Mouse (Mus musculus) adrenal gland, postnatal 14 days (tissue): Measurements from ENCODE around the gene Irf2bp1. TPM values are rescaled to one million over a fixed set of nuclear protein-coding genes. Genes with fewer than 3 reads are reported as not detected.

ENCODE experiments used
- DNase-seq: peaks from one replicate; pipeline ENCODE4 v3.0.0; 2021; ENCODE audit warnings: mixed read lengths
- total RNA-seq: library from RNA; stranded (reverse); gene quantifications from 2 replicates; pipeline ENCODE4 v1.2.3, GENCODE M21; 2021

Gene Irf2bp1
- total RNA-seq, 1 experiment from 2014 or later, result 38.6 TPM

GRCm38 (mm10) chr7:19028067-19028466, 24.2 kb downstream of the Irf2bp1 start:
- no peak for DNase-seq

GRCm38 (mm10) chr7:19029084-19029653, 25.3 kb downstream of the Irf2bp1 start:
- DNase-seq, result peak; percentile 68

GRCm38 (mm10) chr7:19031641-19032040, 27.8 kb downstream of the Irf2bp1 start:
- DNase-seq, result no peak

- DNase-seq, result peak; percentile 51
Observed at GRCm38 (mm10) chr7:19044616-19045015, 40.8 kb downstream of the Irf2bp1 start.

- DNase-seq, result peak; percentile 88
Observed at GRCm38 (mm10) chr7:19046286-19047069, 42.6 kb downstream of the Irf2bp1 start.

GRCm38 (mm10) chr7:19048006-19048527, 44.2 kb downstream of the Irf2bp1 start:
- DNase-seq, result no peak

- DNase-seq, result no peak
Observed at GRCm38 (mm10) chr7:19049252-19049651, 45.4 kb downstream of the Irf2bp1 start.

GRCm38 (mm10) chr7:19050172-19050571, 46.3 kb downstream of the Irf2bp1 start:
- DNase-seq, result no peak

GRCm38 (mm10) chr7:19051161-19051560, 47.3 kb downstream of the Irf2bp1 start:
- DNase-seq, result no peak

- no peak for DNase-seq
Observed at GRCm38 (mm10) chr7:19052345-19053135, 48.7 kb downstream of the Irf2bp1 start.

- DNase-seq, result no peak
Observed at GRCm38 (mm10) chr7:19053136-19053532, 49.3 kb downstream of the Irf2bp1 start.

- peak; percentile 65 for DNase-seq
Observed at GRCm38 (mm10) chr7:19054047-19054776, 50.4 kb downstream of the Irf2bp1 start, which contains the start of gene Rsph6a. Gene Rsph6a, plus strand, starts transcription at chr7:19054690.

GRCm38 (mm10) chr7:19054777-19055076, 50.9 kb downstream of the Irf2bp1 start:
- DNase-seq, result no peak

- no peak for DNase-seq
Observed at GRCm38 (mm10) chr7:19055108-19055507, 51.3 kb downstream of the Irf2bp1 start.

Other genes starting within 250 kb of the Irf2bp1 start
- gene Psg19, start 205.5 kb upstream of the Irf2bp1 start, total RNA-seq, result not detected in 2 replicates
- not detected in 2 replicates for gene Psg17, start 182.4 kb upstream of the Irf2bp1 start, total RNA-seq
- gene Mill2, start 164.1 kb upstream of the Irf2bp1 start, total RNA-seq, result 5.1 and 6.3 TPM in 2 replicates
- gene Pglyrp1, start 132.7 kb upstream of the Irf2bp1 start, total RNA-seq, result 2.3 and 4.5 TPM in 2 replicates
- gene Ccdc61, start 93.6 kb upstream of the Irf2bp1 start, total RNA-seq, result 12.2 and 12.9 TPM in 2 replicates
- 7.2 and 8.0 TPM in 2 replicates for gene Nova2, start 78.2 kb upstream of the Irf2bp1 start, total RNA-seq
- not detected in 2 replicates for gene Nanos2, start 16.6 kb upstream of the Irf2bp1 start, total RNA-seq
- gene Mypop, start 12.8 kb upstream of the Irf2bp1 start, total RNA-seq, result 7.1 and 8.2 TPM in 2 replicates
- gene Foxa3, start 19.5 kb downstream of the Irf2bp1 start, total RNA-seq, result 0.34 and 6.8 TPM in 2 replicates
- 83.7 and 84.3 TPM in 2 replicates for gene Sympk, start 20.3 kb downstream of the Irf2bp1 start, total RNA-seq
- not detected in 2 replicates for gene Rsph6a, start 50.6 kb downstream of the Irf2bp1 start, total RNA-seq
- gene Dmwd, start 72.2 kb downstream of the Irf2bp1 start, total RNA-seq, result 45.7 and 47.7 TPM in 2 replicates
- gene Dmpk, start 79.8 kb downstream of the Irf2bp1 start, total RNA-seq, result 64.2 and 65.6 TPM in 2 replicates
- gene Six5, start 90.5 kb downstream of the Irf2bp1 start, total RNA-seq, result 13.3 and 15.3 TPM in 2 replicates
- 0.19 TPM in 1 of 2 replicates, not detected in the other for gene Gm4969, start 114.3 kb downstream of the Irf2bp1 start, total RNA-seq
- gene Fbxo46, start 115.8 kb downstream of the Irf2bp1 start, total RNA-seq, result 11.2 and 11.9 TPM in 2 replicates
- 13.2 and 15.2 TPM in 2 replicates for gene Qpctl, start 145.2 kb downstream of the Irf2bp1 start, total RNA-seq
- 79.1 and 87.8 TPM in 2 replicates for gene Snrpd2, start 145.7 kb downstream of the Irf2bp1 start, total RNA-seq
- gene Gipr, start 162.1 kb downstream of the Irf2bp1 start, total RNA-seq, result 0.71 and 0.93 TPM in 2 replicates
- 36.9 and 46.6 TPM in 2 replicates for gene Eml2, start 172.4 kb downstream of the Irf2bp1 start, total RNA-seq
- gene Gpr4, start 208.5 kb downstream of the Irf2bp1 start, total RNA-seq, result 9.7 and 12.4 TPM in 2 replicates
- 27.5 and 28.5 TPM in 2 replicates for gene Opa3, start 224.3 kb downstream of the Irf2bp1 start, total RNA-seq